Mouse (Mus musculus) embryonic facial prominence, embryonic 10.5 days (tissue): ENCODE measurements around the gene Gm10401. TPM values are rescaled to one million over a fixed set of nuclear protein-coding genes. Genes with fewer than 3 reads are reported as not detected.

Source experiments
- DNase-seq: peaks from one replicate; pipeline ENCODE4 v3.0.0-alpha.2; 2017; ENCODE audit warnings: low spot score
- H3K27ac ChIP-seq: fragments of 300-500 bp; sonication (generic); replicated peaks from 2 replicates; pipeline ENCODE4 v1.5.1; 2016; ENCODE audit warnings: mild to moderate bottlenecking
- H3K27me3 ChIP-seq: fragments of 300-500 bp; sonication (generic); replicated peaks from 2 replicates; pipeline ENCODE4 v1.6.1; 2016; ENCODE audit warnings: low read depth, mild to moderate bottlenecking; ENCODE audit not compliant: poor library complexity, severe bottlenecking
- H3K36me3 ChIP-seq: fragments of 300-500 bp; sonication (generic); replicated peaks from 2 replicates; pipeline ENCODE4 v1.6.1; 2016; ENCODE audit warnings: mild to moderate bottlenecking, moderate library complexity
- H3K4me1 ChIP-seq: fragments of 300-500 bp; sonication (generic); 2 replicates; pipeline ENCODE4 v1.6.1; 2016
- H3K4me3 ChIP-seq: fragments of 300-500 bp; sonication (generic); 2 replicates; pipeline ENCODE4 v1.5.1; 2016; ENCODE audit warnings: mild to moderate bottlenecking, moderate library complexity
- H3K9me3 ChIP-seq: fragments of 300-500 bp; sonication (generic); 2 replicates; pipeline ENCODE4 v1.6.1; 2016; ENCODE audit warnings: mild to moderate bottlenecking
- WGBS: fragments of 180-500 bp; shearing (Covaris S2); methylation state at CpG from one replicate; pipeline ENCODE4 v1.1.7; 2016; 5-methylcytosine and 5-hydroxymethylcytosine counted together
- polyA plus RNA-seq: library from polyadenylated mRNA; unstranded; fragments of >200 nt; fragmentation: Nextera tagmentation; extraction: Ambion mirVana; gene quantifications from 2 replicates; pipeline ENCODE4 v1.2.1, GENCODE M21; 2016

The Gm10401 gene
- polyA plus RNA-seq, 1 experiment from 2014 or later = 25.5 TPM

DNA sequence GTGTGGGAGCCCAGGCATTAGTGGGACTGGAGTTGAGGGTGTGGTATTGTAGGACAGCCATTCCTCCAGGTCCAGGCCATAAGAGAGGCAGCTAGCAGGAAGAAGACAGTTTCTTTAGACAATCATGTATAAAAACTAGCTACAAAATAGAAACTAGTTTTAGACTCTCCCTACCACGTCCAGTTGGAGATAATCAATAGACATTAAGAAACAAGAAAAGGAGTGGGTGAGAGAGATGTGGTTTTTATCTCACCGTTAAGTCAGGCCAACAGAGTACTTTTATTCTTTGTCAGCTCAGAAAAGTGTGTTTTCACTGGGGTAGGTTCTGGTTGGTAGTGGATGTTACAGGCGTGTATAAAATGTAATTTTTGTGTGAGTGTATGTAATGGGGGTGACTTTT lies 37.1 kb downstream of the Gm10401 start:
- 92% methylated on average over 3 of the region's 3 CpGs for WGBS
- H3K4me3 ChIP-seq = no peak overlapping the region
- peaks cover 45% of the 10 kb centered on the region for H3K36me3 ChIP-seq
- H3K27ac ChIP-seq = no peak overlapping the region
- no peaks in the 10 kb centered on the region for H3K4me1 ChIP-seq
- no peaks in the 10 kb centered on the region for H3K9me3 ChIP-seq
- no peak for DNase-seq
- H3K27me3 ChIP-seq = no peaks in the 10 kb centered on the region

DNA sequence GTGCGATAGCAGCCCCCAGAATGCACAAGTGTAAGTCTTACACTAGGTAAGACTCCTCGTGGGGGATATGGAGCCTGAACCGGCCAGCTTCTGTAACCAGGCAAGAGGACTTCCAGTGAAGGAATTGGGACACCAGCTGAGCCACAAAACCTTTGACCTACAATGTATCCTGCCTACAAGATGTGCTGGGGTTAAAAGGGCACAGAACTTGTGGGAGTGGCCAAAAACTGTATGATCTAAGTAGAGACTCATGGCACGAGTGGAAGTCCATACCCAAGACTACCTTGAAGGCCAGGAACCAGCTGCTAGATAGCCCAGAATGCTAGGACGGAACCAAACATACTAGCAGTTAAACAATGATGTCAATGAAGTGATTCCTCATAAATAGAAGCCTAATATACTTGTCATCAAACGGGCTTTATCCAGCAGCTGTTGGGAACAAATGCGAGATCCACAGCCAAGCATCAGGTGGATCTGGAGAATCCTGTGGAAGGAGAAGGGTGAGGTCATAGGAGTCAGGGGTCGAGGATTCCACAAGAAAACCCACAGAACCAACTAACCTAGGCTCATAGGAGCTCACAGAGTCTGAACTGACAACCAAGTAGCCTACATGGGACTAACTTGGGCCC lies 37.9 kb downstream of the Gm10401 start:
- no peak overlapping the region for H3K4me3 ChIP-seq
- H3K4me1 ChIP-seq = no peaks in the 10 kb centered on the region
- no peak overlapping the region for H3K27ac ChIP-seq
- DNase-seq = no peak
- no peaks in the 10 kb centered on the region for H3K27me3 ChIP-seq
- H3K9me3 ChIP-seq = no peaks in the 10 kb centered on the region
- WGBS = 88% methylated on average over 8 of the region's 8 CpGs
- peaks cover 41% of the 10 kb centered on the region for H3K36me3 ChIP-seq

- no peak for DNase-seq
- WGBS = 90% methylated on average over 7 of the region's 7 CpGs
- no peak overlapping the region for H3K27ac ChIP-seq
Measured at GRCm38 (mm10) chr5:115058584-115059297, 39.4 kb downstream of the Gm10401 start.

DNA sequence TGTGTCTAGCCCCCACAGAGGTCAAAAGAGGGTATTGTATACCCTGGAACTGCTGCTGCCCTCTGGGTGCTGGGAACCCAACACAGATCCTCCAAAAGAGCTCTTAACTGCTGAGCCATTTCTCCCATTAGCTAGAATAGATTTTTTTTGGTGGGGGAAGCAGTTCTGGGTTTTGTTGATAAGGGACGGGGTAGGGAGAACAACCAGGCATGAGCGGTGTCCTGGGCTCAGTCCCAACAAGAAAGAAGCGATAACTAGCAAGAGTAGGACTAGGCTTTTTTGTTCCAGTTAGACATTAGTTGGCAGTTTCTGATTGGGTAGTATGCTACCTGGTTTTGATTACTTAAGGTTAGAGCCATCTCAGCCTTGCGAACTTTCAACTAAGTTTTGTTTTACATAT lies 40.9 kb downstream of the Gm10401 start:
- H3K27ac ChIP-seq = no peak overlapping the region
- no peaks in the 10 kb centered on the region for H3K27me3 ChIP-seq
- peaks cover 20% of the 10 kb centered on the region for H3K36me3 ChIP-seq
- no peak for DNase-seq
- 94% methylated on average over 4 of the region's 4 CpGs for WGBS
- H3K4me1 ChIP-seq = peaks cover 17% of the 10 kb centered on the region
- no peaks in the 10 kb centered on the region for H3K9me3 ChIP-seq
- H3K4me3 ChIP-seq = no peak overlapping the region

More at GRCm38 (mm10) chr5:115058584-115059297, 39.4 kb downstream of the Gm10401 start:
- H3K4me3 ChIP-seq = no peak overlapping the region
- H3K9me3 ChIP-seq = no peaks in the 10 kb centered on the region
- no peaks in the 10 kb centered on the region for H3K27me3 ChIP-seq
- H3K36me3 ChIP-seq = peaks cover 32% of the 10 kb centered on the region
- H3K4me1 ChIP-seq = peaks cover 2% of the 10 kb centered on the region; the same call in 1 of the 2 replicates

DNA sequence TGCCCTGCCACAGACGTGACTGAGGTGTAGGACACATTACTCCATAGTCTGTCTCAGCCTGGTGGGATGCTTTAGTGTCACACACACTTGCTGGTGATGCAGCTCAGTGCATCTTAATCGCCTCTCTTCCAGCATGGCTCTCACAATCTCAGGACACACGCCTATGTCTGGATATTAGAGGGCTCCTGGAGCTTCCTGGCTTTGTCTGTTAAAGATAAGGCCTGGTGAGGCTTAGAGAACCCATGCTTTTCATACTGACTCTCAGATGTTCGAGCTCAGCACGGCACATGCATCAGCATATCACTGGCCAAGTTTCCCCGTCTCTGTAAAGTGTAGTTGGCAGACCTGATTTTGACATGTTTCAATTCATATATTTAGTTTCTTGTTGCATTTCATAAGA lies 42.7 kb downstream of the Gm10401 start:
- Histone ChIP-seq H3K4me3 (no peak overlapping the region), H3K27me3 (no peaks in the 10 kb centered on the region)
- WGBS = 85% methylated on average over 6 of the region's 6 CpGs

GRCm38 (mm10) chr5:115053791-115054396 lies 44.2 kb downstream of the Gm10401 start:
- Histone ChIP-seq H3K4me1 (peaks cover 28% of the 10 kb centered on the region), H3K36me3 (peaks cover 11% of the 10 kb centered on the region; the same call in 1 of the 2 replicates), H3K4me3 (no peak overlapping the region), H3K27ac (no peak overlapping the region), H3K9me3 (no peaks in the 10 kb centered on the region), H3K27me3 (no peaks in the 10 kb centered on the region)
- WGBS = 92% methylated on average over 22 of the region's 22 CpGs
- no peak for DNase-seq

More for the DNA sequence above, 42.7 kb downstream of the Gm10401 start:
- Histone ChIP-seq H3K4me1 (peaks cover 26% of the 10 kb centered on the region), H3K36me3 (peaks cover 11% of the 10 kb centered on the region; the same call in 1 of the 2 replicates), H3K9me3 (no peaks in the 10 kb centered on the region), H3K27ac (no peak overlapping the region)
- no peak for DNase-seq

GRCm38 (mm10) chr5:115052546-115052945 lies 45.5 kb downstream of the Gm10401 start:
- no peaks in the 10 kb centered on the region for H3K9me3 ChIP-seq
- no peaks in the 10 kb centered on the region for H3K27me3 ChIP-seq
- 70% methylated on average over 8 of the region's 8 CpGs for WGBS
- DNase-seq = peak; percentile 27
- H3K4me3 ChIP-seq = no peak overlapping the region; the same call in 1 of the 2 replicates
- no peak overlapping the region for H3K27ac ChIP-seq
- H3K4me1 ChIP-seq = peaks cover 28% of the 10 kb centered on the region
- H3K36me3 ChIP-seq = peaks cover 11% of the 10 kb centered on the region; the same call in 1 of the 2 replicates

DNA sequence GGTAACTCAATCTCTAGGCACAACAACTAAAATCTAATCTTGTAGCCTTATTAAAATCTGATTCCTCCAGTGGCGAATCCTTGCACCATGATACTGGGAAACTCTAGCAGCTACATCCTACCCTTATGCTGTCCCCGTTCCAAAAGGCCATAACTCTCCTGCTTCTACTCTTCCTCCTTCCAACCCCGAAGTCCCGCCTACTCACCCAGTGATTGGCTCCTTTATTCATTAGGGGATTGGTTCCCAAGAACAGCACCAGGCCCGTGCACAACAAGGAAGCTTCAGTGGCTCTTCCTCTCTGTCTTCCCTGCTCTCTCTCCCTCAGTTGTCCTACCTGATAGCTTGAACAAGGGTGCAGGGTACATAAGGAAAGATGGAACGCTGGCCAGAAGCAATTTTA lies 47.3 kb downstream of the Gm10401 start:
- Histone ChIP-seq H3K27ac (no peak overlapping the region), H3K27me3 (no peaks in the 10 kb centered on the region), H3K4me1 (peaks cover 28% of the 10 kb centered on the region), H3K9me3 (no peaks in the 10 kb centered on the region), H3K4me3 (no peak overlapping the region), H3K36me3 (no peaks in the 10 kb centered on the region; the same call in 1 of the 2 replicates)
- no peak for DNase-seq
- 84% methylated on average over 6 of the region's 6 CpGs for WGBS

DNA sequence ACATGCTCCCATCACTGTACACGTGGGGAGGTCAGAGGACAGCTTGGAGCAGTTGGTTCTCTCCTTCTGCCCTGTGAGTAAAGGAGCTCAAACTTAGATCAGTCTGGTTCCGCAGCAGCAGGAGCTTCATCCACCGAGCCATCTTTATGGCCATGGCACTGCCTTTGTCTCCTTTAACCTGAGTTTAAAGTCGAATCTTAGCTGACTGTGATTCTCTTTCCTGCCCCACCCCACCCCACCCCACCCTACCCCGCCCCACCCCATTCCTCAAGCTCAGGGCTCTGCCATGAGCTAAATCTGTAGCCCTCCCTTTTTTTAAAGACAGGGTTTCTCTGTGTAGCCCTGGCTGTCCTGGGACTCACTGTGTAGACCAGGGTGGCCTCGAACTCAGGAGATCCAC lies 48.4 kb downstream of the Gm10401 start:
- peaks cover 30% of the 10 kb centered on the region for H3K4me1 ChIP-seq
- WGBS = 88% methylated on average over 6 of the region's 6 CpGs
- H3K27ac ChIP-seq = no peak overlapping the region
- H3K4me3 ChIP-seq = no peak overlapping the region
- no peak for DNase-seq
- H3K27me3 ChIP-seq = no peaks in the 10 kb centered on the region
- H3K9me3 ChIP-seq = no peaks in the 10 kb centered on the region
- H3K36me3 ChIP-seq = peaks cover 6% of the 10 kb centered on the region

Other genes starting within 250 kb of the Gm10401 start
- gene 4930519G04Rik, start 244.6 kb downstream of the Gm10401 start, polyA plus RNA-seq = not detected in 2 replicates
- gene Gm9936, start 239.6 kb downstream of the Gm10401 start, polyA plus RNA-seq = 0.08 and 0.12 TPM in 2 replicates
- gene Oasl2, start 201.4 kb downstream of the Gm10401 start, polyA plus RNA-seq = 0.68 and 0.72 TPM in 2 replicates
- gene Oasl1, start 175.1 kb downstream of the Gm10401 start, polyA plus RNA-seq = 0.24 TPM in 1 of 2 replicates, not detected in the other
- gene 2210016L21Rik, start 156.1 kb downstream of the Gm10401 start, polyA plus RNA-seq = 45.4 and 47.7 TPM in 2 replicates
- gene Hnf1a, start 127.2 kb downstream of the Gm10401 start, polyA plus RNA-seq = 0.06 TPM in 2 replicates
- gene Sppl3, start 87.2 kb downstream of the Gm10401 start, polyA plus RNA-seq = 12.5 and 13.1 TPM in 2 replicates
- gene Acads, start 21.1 kb upstream of the Gm10401 start, polyA plus RNA-seq = 72.6 and 78.7 TPM in 2 replicates
- gene Unc119b, start 36.7 kb upstream of the Gm10401 start, polyA plus RNA-seq = 63.5 and 68.7 TPM in 2 replicates
- 73.6 and 80.6 TPM in 2 replicates for gene Mlec, start 59.9 kb upstream of the Gm10401 start, polyA plus RNA-seq
- gene Cabp1, start 96.1 kb upstream of the Gm10401 start, polyA plus RNA-seq = 1.3 and 1.4 TPM in 2 replicates
- gene Pop5, start 137.5 kb upstream of the Gm10401 start, polyA plus RNA-seq = 114 and 122 TPM in 2 replicates
- 129 and 138 TPM in 2 replicates for gene Rnf10, start 174.6 kb upstream of the Gm10401 start, polyA plus RNA-seq
- gene Coq5, start 181.4 kb upstream of the Gm10401 start, polyA plus RNA-seq = 52.2 and 55.9 TPM in 2 replicates
- gene Dynll1, start 202.7 kb upstream of the Gm10401 start, polyA plus RNA-seq = 1,787 and 1,839 TPM in 2 replicates
- gene Srsf9, start 228.9 kb upstream of the Gm10401 start, polyA plus RNA-seq = 391 and 411 TPM in 2 replicates
- 34.8 and 38.0 TPM in 2 replicates for gene Gatc, start 242.9 kb upstream of the Gm10401 start, polyA plus RNA-seq
- gene Triap1, start 242.9 kb upstream of the Gm10401 start, polyA plus RNA-seq = 54.2 and 55.7 TPM in 2 replicates